Mouse (Mus musculus) midbrain, embryonic 11.5 days (tissue): Measurements from ENCODE around the gene Opcml. TPM values are rescaled to one million over a fixed set of nuclear protein-coding genes. Genes with fewer than 3 reads are reported as not detected.

Experiments used
- ATAC-seq: fragments of 200-750 bp; cut with Nextera tagmentation; 2 replicates; pipeline ENCODE4 v1.8.0; 2017; ENCODE audit warnings: moderate TSS enrichment, moderate library complexity; ENCODE audit not compliant: low FRiP score
- DNase-seq: peaks from one replicate; pipeline ENCODE4 v3.0.0; 2015; ENCODE audit warnings: low spot score; ENCODE audit errors: missing footprints
- H3K27ac ChIP-seq: fragments of 300-500 bp; sonication (generic); 2 replicates; pipeline ENCODE4 v1.5.1; 2014; ENCODE audit warnings: low read depth, low read length
- H3K27me3 ChIP-seq: fragments of 300-500 bp; sonication (generic); 2 replicates; pipeline ENCODE4 v1.6.1; 2014; ENCODE audit warnings: mild to moderate bottlenecking, low read length, moderate library complexity, mixed read lengths; ENCODE audit not compliant: control insufficient read depth, insufficient read depth
- H3K36me3 ChIP-seq: fragments of 300-500 bp; sonication (generic); 2 replicates; pipeline ENCODE4 v1.6.1; 2014; ENCODE audit warnings: mild to moderate bottlenecking, low read length, moderate library complexity, mixed read lengths; ENCODE audit not compliant: control insufficient read depth, insufficient read depth
- H3K4me1 ChIP-seq: fragments of 300-500 bp; sonication (generic); 2 replicates; pipeline ENCODE4 v1.6.1; 2014; ENCODE audit warnings: low read length; ENCODE audit not compliant: control insufficient read depth, insufficient read depth
- H3K4me2 ChIP-seq: fragments of 300-500 bp; sonication (generic); 2 replicates; pipeline ENCODE4 v1.6.1; 2014; ENCODE audit warnings: mild to moderate bottlenecking, moderate library complexity
- H3K4me3 ChIP-seq: fragments of 300-500 bp; sonication (generic); 2 replicates; pipeline ENCODE4 v1.5.1; 2014; ENCODE audit warnings: low read depth, low read length
- H3K9ac ChIP-seq: fragments of 300-500 bp; sonication (generic); 2 replicates; pipeline ENCODE4 v1.6.1; 2014; ENCODE audit warnings: low read length
- H3K9me3 ChIP-seq: fragments of 300-500 bp; sonication (generic); 2 replicates; pipeline ENCODE4 v1.6.1; 2016; ENCODE audit warnings: low read length; ENCODE audit not compliant: control insufficient read depth
- WGBS: fragments of 180-500 bp; shearing (Covaris S2); extraction: QIAGEN DNeasy Blood & Tissue Kit; methylation state at CpG from one replicate; pipeline ENCODE4 v1.1.7; 2014; 5-methylcytosine and 5-hydroxymethylcytosine counted together
- polyA plus RNA-seq: library from polyadenylated mRNA; unstranded; fragments of >200 nt; fragmentation: Nextera tagmentation; extraction: Ambion mirVana; gene quantifications from 2 replicates; pipeline ENCODE4 v1.2.1, GENCODE M21; 2014

The Opcml gene
- polyA plus RNA-seq, 1 experiment from 2014 or later: 3.2 TPM

DNA sequence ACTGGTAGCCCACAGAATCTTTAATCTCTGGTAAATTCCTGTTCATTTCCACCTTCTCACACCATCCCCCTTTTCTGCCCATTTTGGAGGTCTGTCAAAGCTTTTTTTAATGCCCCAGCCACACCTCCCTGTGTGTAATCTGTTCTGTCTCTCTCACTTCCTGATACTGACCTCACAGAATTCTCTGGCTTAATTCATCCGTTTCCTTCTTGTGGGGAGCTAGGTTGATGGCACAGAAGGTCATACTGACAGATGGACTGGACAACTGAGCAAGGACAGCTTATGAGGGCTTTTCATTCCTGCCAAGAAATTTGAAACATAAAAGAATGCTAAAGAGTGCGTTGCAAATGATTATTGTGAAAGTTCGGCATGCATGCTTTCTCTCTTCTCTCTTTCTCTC lies 126.7 kb downstream of the Opcml start:
- WGBS: 64% methylated on average over 3 of the region's 3 CpGs
- ATAC-seq (no peak), DNase-seq (no peak)
- H3K4me2 ChIP-seq: no peak overlapping the region
- H3K4me3 ChIP-seq: no peak overlapping the region
- H3K27ac ChIP-seq: no peak overlapping the region
- H3K36me3 ChIP-seq: no peaks in the 10 kb centered on the region
- no peaks in the 10 kb centered on the region for H3K9me3 ChIP-seq
- no peaks in the 10 kb centered on the region for H3K27me3 ChIP-seq
- H3K9ac ChIP-seq: no peak overlapping the region
- H3K4me1 ChIP-seq: no peaks in the 10 kb centered on the region

DNA sequence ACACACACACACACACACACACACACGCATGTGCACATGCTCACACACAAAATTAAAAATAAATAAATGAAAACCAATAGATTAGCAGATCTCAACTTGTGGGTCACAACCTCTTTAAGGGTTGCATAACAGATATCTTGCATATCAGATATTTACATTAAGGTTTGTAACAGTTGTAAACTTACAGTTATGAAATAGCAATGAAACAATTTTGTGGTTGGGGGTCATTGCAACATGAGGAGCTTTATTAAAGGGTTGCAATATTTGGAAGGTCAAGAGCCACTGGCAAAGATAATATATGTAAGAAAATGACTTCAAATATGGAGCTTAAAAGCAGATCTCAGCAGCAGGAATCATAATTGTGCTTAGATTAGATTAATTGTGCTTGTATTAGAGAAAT lies 132.9 kb downstream of the Opcml start:
- no peaks in the 10 kb centered on the region for H3K9me3 ChIP-seq
- WGBS: 75% methylated on average over 1 of the region's 1 CpGs
- H3K4me3 ChIP-seq: no peak overlapping the region
- H3K27me3 ChIP-seq: no peaks in the 10 kb centered on the region
- H3K4me2 ChIP-seq: no peak overlapping the region
- no peak overlapping the region for H3K9ac ChIP-seq
- no peaks in the 10 kb centered on the region for H3K36me3 ChIP-seq
- no peak for DNase-seq
- H3K27ac ChIP-seq: no peak overlapping the region
- no peaks in the 10 kb centered on the region for H3K4me1 ChIP-seq
- ATAC-seq: no peak

DNA sequence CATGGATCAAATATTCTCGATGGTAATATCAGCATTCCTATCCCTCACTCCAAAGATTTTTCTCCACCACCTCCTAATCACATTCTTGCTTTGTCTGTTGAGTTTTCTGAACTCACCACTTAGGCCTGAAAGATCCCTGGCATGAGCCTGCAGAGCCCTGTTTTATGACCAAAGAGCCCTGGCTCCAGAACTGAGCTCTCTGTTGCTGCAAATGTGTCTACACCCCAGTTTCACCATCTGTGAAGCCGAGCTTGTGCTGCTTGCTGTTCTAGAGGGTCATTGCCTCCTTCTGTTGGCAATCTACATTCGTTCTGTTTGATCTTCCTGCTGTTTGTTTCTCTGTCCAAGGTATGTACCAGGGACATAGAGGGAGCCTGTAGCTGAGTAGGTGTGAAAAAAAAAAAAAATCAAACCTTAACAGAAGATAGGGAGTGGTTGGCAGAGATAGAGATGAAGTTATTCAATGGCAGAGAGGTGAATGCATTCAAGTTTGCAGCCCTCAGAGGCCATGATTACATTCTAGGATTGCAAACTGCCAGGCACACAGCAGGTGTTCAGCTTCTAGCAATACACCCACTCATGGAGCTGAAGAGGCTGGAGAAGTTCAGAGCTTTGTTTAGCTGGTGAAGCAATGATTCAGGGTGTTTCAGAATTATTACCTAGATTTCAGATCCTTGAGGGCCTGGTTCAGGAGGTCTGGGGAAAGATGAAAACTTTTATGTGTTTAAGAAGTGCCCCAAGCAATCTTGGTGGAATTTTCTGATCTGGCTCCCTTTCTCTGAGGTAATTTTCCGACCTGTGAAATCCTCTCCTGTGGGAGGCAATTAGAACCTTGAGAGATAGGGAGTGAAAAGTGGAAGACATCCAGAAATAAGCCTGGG lies 133.6 kb downstream of the Opcml start:
- Histone ChIP-seq H3K27me3 (no peaks in the 10 kb centered on the region), H3K4me2 (no peak overlapping the region), H3K9me3 (no peaks in the 10 kb centered on the region), H3K36me3 (no peaks in the 10 kb centered on the region), H3K4me3 (no peak overlapping the region), H3K4me1 (no peaks in the 10 kb centered on the region), H3K9ac (no peak overlapping the region), H3K27ac (no peak overlapping the region)
- no peak for ATAC-seq
- WGBS: 71% methylated on average over 4 of the region's 4 CpGs
- DNase-seq: no peak

DNA sequence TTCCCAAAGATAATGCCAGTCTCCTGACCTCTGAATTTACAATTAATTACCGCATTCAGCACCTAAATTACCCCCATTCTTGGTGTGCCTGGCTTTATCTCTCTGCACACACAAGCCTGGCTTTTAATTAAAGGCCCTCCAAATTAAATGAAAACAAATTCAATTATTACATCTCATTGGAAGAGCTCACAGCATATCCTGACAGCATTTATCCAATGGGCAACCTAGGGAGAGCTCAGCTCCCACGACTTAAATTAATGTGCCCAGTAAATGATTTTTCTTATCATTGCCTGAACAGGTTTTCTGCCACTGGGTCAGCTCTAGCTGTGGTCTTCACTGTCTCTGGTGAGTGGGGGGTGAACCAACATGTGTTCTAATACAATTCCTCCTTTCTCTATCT lies 135.1 kb downstream of the Opcml start:
- Histone ChIP-seq H3K9ac (no peak overlapping the region), H3K4me1 (no peaks in the 10 kb centered on the region), H3K9me3 (no peaks in the 10 kb centered on the region), H3K4me3 (no peak overlapping the region), H3K36me3 (no peaks in the 10 kb centered on the region), H3K27me3 (no peaks in the 10 kb centered on the region), H3K27ac (no peak overlapping the region), H3K4me2 (no peak overlapping the region)
- WGBS: 74% methylated on average over 2 of the region's 2 CpGs
- peak; percentile 44; the same call in 1 of the 2 replicates for ATAC-seq
- no peak for DNase-seq

DNA sequence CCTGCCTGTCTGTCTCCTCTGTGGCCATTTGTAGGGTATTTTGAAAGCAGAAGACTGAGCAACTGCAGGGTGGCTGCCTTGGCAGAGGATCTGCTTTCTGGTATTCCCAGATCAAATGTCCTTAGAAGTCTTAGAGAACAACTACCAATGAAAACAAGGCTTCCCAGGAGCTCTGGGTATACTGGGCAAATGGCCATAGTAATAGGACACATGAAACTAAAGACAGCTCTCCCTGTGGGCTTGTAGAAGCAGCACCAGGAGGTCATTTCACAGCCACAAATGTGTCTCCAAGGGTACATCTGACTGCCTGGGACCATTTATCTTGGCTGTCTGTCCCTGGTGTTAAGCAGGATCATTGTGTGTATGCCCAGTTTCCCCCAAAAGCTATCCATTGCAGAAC lies 146.7 kb downstream of the Opcml start:
- no peak overlapping the region for H3K4me3 ChIP-seq
- DNase-seq (no peak), ATAC-seq (no peak)
- no peaks in the 10 kb centered on the region for H3K27me3 ChIP-seq
- H3K27ac ChIP-seq: no peak overlapping the region
- no peaks in the 10 kb centered on the region for H3K36me3 ChIP-seq
- H3K4me2 ChIP-seq: no peak overlapping the region
- no peak overlapping the region for H3K9ac ChIP-seq
- no peaks in the 10 kb centered on the region for H3K9me3 ChIP-seq
- no peaks in the 10 kb centered on the region for H3K4me1 ChIP-seq

DNA sequence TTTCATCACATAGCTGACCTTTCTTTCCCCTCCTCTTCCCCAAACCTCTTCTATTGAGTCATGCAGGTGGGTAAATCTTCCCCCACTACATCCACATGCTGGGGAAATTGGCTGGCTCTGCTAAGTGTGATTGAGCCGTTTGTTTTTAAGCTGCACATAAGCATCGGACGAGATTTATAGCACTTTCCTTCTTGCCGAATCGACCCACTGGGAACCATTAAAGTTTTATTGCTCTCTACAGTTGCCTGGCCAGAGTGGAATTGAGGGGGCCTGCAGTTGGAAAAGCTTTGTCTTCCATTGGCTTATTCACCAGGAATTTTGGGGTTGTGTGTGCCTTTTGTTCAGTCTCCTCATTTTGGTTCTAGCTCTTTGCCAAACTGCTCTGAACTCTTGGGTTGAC lies 147.1 kb downstream of the Opcml start:
- H3K27me3 ChIP-seq: no peaks in the 10 kb centered on the region
- no peak overlapping the region for H3K27ac ChIP-seq
- 92% methylated on average over 5 of the region's 5 CpGs for whole genome bisulfite sequencing
- H3K9ac ChIP-seq: no peak overlapping the region
- H3K36me3 ChIP-seq: no peaks in the 10 kb centered on the region
- H3K4me2 ChIP-seq: no peak overlapping the region
- no peaks in the 10 kb centered on the region for H3K4me1 ChIP-seq
- no peak overlapping the region for H3K4me3 ChIP-seq
- no peak for DNase-seq
- no peaks in the 10 kb centered on the region for H3K9me3 ChIP-seq
- ATAC-seq: no peak

DNA sequence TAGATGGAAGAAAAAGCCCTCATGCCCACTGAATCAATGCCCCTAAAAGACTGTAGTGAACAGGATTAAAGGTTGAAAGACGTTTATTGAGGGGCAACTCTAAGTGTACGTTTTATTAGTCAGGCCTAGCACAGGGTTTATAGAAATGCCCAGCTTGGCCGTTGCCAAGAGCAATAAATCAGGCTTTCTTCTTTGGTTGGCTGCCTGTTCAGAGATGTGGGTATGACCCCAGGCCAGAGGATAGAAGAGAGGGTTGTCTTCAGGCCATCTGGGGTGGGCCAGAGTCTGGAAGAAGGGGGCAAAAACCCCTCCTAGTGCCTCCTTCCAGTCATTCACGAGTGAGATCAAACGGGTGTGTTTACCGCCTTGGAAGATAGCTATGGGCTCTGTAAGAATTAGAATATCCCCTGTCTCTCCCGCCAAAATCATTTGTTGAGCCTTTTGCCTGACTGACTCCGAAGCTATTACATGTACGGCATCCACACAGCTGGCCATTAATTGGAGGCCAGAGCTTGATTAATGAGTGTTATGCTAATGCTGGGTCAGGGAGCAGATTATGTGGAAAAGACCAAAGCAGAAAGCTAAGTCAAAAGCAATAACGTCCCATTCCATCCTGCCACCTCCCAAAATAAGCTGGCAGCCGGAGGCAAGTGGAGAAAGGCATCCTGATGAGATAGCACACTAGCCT lies 154.9 kb downstream of the Opcml start:
- DNase-seq (no peak), ATAC-seq (no peak)
- Histone ChIP-seq H3K4me1 (no peaks in the 10 kb centered on the region), H3K27me3 (no peaks in the 10 kb centered on the region), H3K36me3 (no peaks in the 10 kb centered on the region), H3K9ac (no peak overlapping the region), H3K9me3 (no peaks in the 10 kb centered on the region), H3K4me3 (no peak overlapping the region), H3K27ac (no peak overlapping the region), H3K4me2 (no peak overlapping the region)
- 69% methylated on average over 11 of the region's 11 CpGs for WGBS

DNA sequence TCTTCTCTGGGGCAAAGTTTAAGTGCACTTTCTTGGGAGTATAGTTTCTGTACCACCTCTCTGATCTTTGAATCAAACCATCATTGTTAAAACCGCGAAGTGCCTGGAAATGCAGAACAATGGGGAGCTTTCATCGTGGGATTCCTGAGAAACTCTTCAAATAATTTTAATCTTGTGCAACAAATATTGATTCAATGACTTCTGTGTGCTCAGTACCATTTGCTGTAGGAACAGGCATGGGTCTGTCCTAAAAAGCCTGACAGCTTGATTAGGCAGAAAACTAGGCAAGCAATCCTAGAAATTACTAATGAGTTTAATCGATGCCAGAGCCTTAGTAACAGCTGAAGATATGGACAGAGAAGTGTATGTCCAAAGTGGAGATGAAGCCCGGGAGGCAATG lies 160.5 kb downstream of the Opcml start:
- no peak overlapping the region for H3K4me3 ChIP-seq
- WGBS: 57% methylated on average over 5 of the region's 5 CpGs

DNA sequence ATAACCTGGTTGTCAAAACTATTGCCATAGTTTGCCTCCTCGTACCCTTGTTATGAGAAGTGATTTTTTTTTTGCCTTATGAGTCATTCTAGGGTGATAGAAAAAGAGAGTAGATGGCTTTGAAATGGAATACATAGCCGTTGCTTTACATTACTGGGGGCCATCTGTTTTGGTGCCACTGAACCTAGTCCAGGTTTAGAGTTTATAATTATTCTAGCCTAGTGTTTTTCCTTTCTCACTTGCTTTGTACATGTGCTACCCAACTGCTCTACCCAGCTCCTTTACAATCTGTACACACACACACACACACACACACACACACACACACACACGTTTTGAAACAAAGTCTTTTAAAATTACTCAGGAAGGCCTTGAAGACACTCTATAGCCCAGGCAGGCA lies 171.1 kb downstream of the Opcml start:
- ATAC-seq: no peak
- no peaks in the 10 kb centered on the region for H3K36me3 ChIP-seq
- no peak overlapping the region for H3K27ac ChIP-seq
- H3K9me3 ChIP-seq: no peaks in the 10 kb centered on the region
- H3K4me3 ChIP-seq: no peak overlapping the region
- no peaks in the 10 kb centered on the region for H3K4me1 ChIP-seq
- H3K27me3 ChIP-seq: no peaks in the 10 kb centered on the region
- DNase-seq: no peak
- no peak overlapping the region for H3K4me2 ChIP-seq
- 84% methylated on average over 3 of the region's 3 CpGs for WGBS
- no peak overlapping the region for H3K9ac ChIP-seq

More for the DNA sequence above, 160.5 kb downstream of the Opcml start:
- no peak overlapping the region for H3K27ac ChIP-seq
- H3K9me3 ChIP-seq: no peaks in the 10 kb centered on the region
- DNase-seq (no peak), ATAC-seq (no peak)
- H3K27me3 ChIP-seq: no peaks in the 10 kb centered on the region
- H3K9ac ChIP-seq: no peak overlapping the region
- H3K4me1 ChIP-seq: 0 out of 2 replicates have a peak, but pooled peaks cover 2% of the 10 kb centered on the region
- H3K4me2 ChIP-seq: no peak overlapping the region
- no peaks in the 10 kb centered on the region for H3K36me3 ChIP-seq
